Mouse (Mus musculus) hindbrain, embryonic 14.5 days (tissue): ENCODE data around the gene Ptma. TPM values are rescaled to one million over a fixed set of nuclear protein-coding genes. Genes with fewer than 3 reads are reported as not detected.

Source experiments
- ATAC-seq: fragments of 200-750 bp; cut with Nextera tagmentation; 2 replicates; pipeline ENCODE4 v1.8.0; 2017; ENCODE audit warnings: moderate number of reproducible peaks, mild to moderate bottlenecking, moderate TSS enrichment, moderate library complexity; ENCODE audit not compliant: low FRiP score
- DNase-seq: peaks from one replicate; pipeline ENCODE4 v3.0.0-alpha.2; 2015; ENCODE audit warnings: low spot score
- H3K27ac ChIP-seq: fragments of 300-500 bp; sonication (generic); 2 replicates; pipeline ENCODE4 v1.5.1; 2014; ENCODE audit warnings: mild to moderate bottlenecking, moderate library complexity
- H3K27me3 ChIP-seq: fragments of 300-500 bp; sonication (generic); 2 replicates; pipeline ENCODE4 v1.6.1; 2014; ENCODE audit warnings: mild to moderate bottlenecking, low read length, mixed read lengths; ENCODE audit not compliant: control insufficient read depth, insufficient read depth
- H3K36me3 ChIP-seq: fragments of 300-500 bp; sonication (generic); replicated peaks from 2 replicates; pipeline ENCODE4 v1.6.1; 2014; ENCODE audit not compliant: control insufficient read depth, insufficient read depth
- H3K4me1 ChIP-seq: fragments of 300-500 bp; sonication (generic); replicated peaks from 2 replicates; pipeline ENCODE4 v1.6.1; 2014; ENCODE audit warnings: antibody characterized with exemption, low read length, mixed read lengths; ENCODE audit not compliant: control insufficient read depth, insufficient read depth
- H3K4me2 ChIP-seq: fragments of 300-500 bp; sonication (generic); replicated peaks from 2 replicates; pipeline ENCODE4 v1.6.1; 2014; ENCODE audit warnings: mild to moderate bottlenecking, moderate library complexity
- H3K4me3 ChIP-seq: fragments of 300-500 bp; sonication (generic); replicated peaks from 2 replicates; pipeline ENCODE4 v1.5.1; 2014; ENCODE audit warnings: mild to moderate bottlenecking, low read length
- H3K9ac ChIP-seq: fragments of 300-500 bp; sonication (generic); 2 replicates; pipeline ENCODE4 v1.6.1; 2014
- H3K9me3 ChIP-seq: fragments of 300-500 bp; sonication (generic); 2 replicates; pipeline ENCODE4 v1.6.1; 2016; ENCODE audit warnings: low read length; ENCODE audit not compliant: control insufficient read depth
- WGBS: fragments of 180-500 bp; shearing (Covaris S2); extraction: QIAGEN DNeasy Blood & Tissue Kit; methylation state at CpG from one replicate; pipeline ENCODE4 v1.1.7; 2014; 5-methylcytosine and 5-hydroxymethylcytosine counted together
- polyA plus RNA-seq: library from polyadenylated mRNA; unstranded; fragments of >200 nt; fragmentation: Nextera tagmentation; extraction: Ambion mirVana; gene quantifications from 2 replicates; pipeline ENCODE4 v1.2.1, GENCODE M21; 2014

Gene Ptma
- polyA plus RNA-seq, 1 experiment from 2014 or later, result 1,692 TPM

DNA sequence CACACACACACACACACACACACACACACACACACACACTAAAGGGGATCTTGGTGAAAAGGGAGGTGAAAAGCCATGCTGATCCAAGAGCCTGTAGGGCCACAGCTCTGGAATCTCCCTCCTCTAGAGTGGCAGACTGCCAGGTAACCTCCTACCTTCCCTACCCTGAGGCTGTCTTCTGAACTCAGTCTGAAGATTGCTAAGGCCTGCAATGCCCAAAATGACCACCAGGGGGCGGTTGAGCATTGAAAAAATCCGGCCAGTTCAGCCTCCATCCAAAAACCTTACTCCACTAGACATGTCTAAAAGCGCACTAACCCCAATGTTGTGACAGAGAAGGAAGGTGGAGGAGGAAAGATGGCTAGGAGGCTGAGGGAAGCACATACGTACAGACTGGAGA, 25.0 kb upstream of the Ptma start:
- H3K27me3 ChIP-seq, result no peaks in the 10 kb centered on the region
- 0% methylated on average over 4 of the region's 4 CpGs for WGBS
- H3K27ac ChIP-seq, result 0 out of 2 replicates have a peak overlapping the region, but pooled peaks have one; percentile 35
- H3K9me3 ChIP-seq, result no peaks in the 10 kb centered on the region
- no peak overlapping the region for H3K9ac ChIP-seq
- ATAC-seq, result no peak
- H3K4me2 ChIP-seq, result 0 out of 2 replicates have a peak overlapping the region, but pooled peaks have one; percentile 68
- H3K4me3 ChIP-seq, result no peak overlapping the region
- peak; percentile 95 for DNase-seq
- no peaks in the 10 kb centered on the region for H3K36me3 ChIP-seq
- peaks cover 36% of the 10 kb centered on the region for H3K4me1 ChIP-seq

DNA sequence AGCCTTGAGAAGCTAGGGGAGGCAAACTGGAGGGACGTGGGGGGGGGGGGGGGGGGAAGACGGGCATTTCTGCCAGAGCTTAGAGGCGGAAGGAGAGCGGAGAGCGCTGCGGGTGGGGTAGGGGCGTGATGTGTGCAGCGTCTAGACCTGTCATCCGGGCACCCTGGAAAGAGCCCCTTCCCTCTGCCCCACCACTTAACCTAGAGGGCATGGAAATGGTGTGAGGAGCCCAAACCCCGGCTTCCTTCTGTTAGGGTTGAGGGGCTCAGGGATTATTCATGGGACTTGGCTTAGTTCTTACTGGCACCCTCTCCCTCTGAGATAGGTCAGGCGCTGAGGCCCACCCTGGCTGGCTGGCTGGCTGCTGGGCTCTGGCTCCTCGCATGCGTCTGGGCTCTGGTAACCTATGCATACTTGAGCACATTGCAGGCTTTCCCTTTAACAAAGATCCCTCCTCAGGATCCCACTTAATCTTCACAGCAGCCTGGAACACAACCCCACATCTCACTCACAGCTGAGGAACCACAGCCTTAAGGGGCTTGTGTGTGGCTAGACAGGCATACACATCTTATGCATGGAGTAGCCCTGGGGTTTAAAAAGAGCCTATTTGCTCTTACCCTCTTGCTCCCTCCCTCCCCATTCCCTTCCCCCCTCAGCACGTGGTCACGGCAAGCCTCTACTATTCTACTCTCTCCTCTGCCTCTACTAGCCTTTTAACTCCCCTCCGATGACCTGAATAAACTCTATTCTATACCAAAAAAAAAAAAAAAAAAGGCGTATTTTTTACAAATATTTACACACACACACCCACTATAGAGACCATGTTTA, 24.1 kb upstream of the Ptma start:
- H3K4me1 ChIP-seq, result peaks cover 39% of the 10 kb centered on the region
- WGBS, result 20% methylated on average over 16 of the region's 17 CpGs
- peak overlapping the region; percentile 97; the same call in 1 of the 2 replicates for H3K27ac ChIP-seq
- DNase-seq (no peak), ATAC-seq (no peak)
- H3K9ac ChIP-seq, result peak overlapping the region; percentile 21; the same call in 1 of the 2 replicates
- H3K9me3 ChIP-seq, result no peaks in the 10 kb centered on the region
- peak overlapping the region; percentile 68; the same call in 1 of the 2 replicates for H3K4me2 ChIP-seq
- no peaks in the 10 kb centered on the region for H3K27me3 ChIP-seq
- H3K4me3 ChIP-seq, result no peak overlapping the region
- no peaks in the 10 kb centered on the region for H3K36me3 ChIP-seq

DNA sequence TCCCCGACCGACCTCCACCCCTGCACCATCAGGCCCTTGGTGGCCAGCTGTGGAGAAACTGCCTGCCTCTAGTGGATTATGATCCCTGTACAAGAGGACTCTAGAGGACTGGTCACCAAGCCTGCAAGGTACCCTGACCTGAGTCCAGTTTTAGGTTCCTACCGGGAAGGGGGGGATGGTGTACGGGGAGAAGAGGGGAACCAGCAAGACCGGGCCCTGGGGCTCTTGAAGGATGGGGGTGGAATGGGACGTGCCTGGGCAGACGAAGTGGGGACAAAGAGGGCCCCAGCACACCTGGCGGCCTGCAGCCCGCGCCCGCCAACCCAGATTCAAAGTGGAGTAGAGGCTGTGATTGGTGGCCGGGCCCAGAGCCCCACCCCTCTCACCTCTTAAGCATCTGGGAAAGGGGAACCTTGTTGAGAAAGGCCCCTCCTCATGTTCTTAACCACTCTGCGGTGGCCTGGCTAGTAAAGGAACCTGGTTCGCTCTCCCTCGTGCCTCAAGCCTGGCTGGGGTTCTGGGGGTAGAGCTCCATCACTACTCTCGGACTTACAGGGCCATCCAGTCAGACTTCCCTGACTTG, 23.3 kb upstream of the Ptma start:
- Histone ChIP-seq H3K27ac (peak overlapping the region; percentile 97), H3K4me2 (peak overlapping the region; percentile 68), H3K4me3 (peak overlapping the region; percentile 45), H3K9ac (peak overlapping the region; percentile 82), H3K27me3 (no peaks in the 10 kb centered on the region), H3K36me3 (no peaks in the 10 kb centered on the region), H3K4me1 (peaks cover 39% of the 10 kb centered on the region), H3K9me3 (no peaks in the 10 kb centered on the region)
- ATAC-seq, result no peak
- DNase-seq, result no peak
- WGBS, result 17% methylated on average over 16 of the region's 16 CpGs

DNA sequence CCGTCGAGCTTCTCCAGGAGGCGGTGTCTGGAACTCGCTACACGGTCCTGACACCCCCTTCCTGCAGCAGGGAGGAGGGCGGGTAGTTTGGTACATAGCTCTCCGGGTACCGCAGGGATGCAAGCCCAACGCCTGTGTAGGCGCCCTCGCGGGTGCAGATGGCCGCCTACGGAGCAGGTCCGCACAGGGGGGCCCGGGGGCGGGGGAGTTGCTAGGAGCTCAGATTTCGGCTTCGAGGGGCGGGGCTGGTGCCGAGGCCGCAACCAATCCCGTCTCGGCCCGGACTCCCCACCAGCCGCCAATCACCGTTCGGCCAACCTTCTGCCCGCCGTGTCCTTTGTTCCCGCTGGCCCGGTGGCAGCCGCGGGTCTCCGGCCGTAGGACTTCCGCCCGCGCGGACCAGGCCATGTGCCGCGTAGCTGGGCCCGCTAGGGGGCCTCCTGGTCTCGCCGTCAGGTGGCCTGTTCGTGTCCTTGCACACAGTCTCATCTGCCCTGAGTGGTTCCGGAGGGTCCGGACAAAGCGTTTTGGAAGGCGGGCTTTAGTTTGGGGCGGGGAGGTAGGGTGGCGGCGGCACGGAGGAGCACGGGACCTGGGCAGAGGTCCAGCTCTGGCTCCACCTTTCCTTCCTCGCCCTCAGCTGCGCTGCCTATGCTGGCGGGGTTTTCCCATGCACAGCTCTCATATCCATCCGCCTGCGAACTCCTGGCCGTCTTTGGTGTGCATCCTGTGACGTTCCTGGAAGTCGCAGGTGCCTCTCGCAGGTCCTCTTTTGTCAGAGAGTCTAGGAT, 22.4 kb upstream of the Ptma start:
- peak overlapping the region; percentile 45 for H3K4me3 ChIP-seq
- no peaks in the 10 kb centered on the region for H3K36me3 ChIP-seq
- H3K9ac ChIP-seq, result peak overlapping the region; percentile 82
- under 1% methylated on average over 64 of the region's 64 CpGs for WGBS
- peak; percentile 89 for DNase-seq
- H3K4me2 ChIP-seq, result peak overlapping the region; percentile 68
- H3K27ac ChIP-seq, result peak overlapping the region; percentile 97
- H3K9me3 ChIP-seq, result no peaks in the 10 kb centered on the region
- peaks cover 39% of the 10 kb centered on the region for H3K4me1 ChIP-seq
- ATAC-seq, result peak; percentile 91
- H3K27me3 ChIP-seq, result no peaks in the 10 kb centered on the region

DNA sequence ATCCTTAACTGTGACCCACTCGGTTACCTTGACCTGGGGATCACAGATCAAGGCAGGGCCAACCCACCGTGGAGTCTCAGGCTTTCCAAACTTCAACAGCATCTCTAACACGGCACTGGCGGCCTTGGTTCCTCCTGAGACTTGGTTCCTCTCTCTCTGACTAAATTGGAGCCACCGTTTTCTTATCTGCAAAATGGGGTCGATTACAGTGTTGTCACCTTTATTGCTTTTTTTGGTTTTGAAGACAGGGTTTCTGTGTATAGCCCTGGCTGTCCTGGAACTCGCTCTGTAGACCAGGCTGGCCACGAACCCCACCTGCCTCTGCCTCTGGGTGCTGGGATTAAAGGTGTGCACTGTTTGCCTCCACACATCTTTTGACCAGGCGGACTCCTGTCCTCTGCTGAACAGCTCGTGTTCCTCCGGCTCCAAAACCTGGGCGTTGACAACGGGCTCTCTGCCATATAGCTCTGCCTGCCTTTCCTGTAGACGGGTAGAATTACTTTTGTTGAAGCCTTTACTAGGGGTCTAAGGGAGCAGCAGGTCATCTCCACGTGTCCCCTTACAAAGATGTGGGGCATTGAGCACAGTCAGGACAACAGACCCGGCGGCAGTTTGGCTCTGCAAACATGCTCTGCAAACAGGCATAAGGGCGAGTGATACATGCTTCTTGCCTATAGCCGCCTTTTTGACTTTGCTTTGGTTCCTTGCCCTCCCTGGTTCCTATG, 21.7 kb upstream of the Ptma start:
- no peak for ATAC-seq
- DNase-seq, result no peak
- Histone ChIP-seq H3K27ac (peak overlapping the region; percentile 97), H3K9me3 (no peaks in the 10 kb centered on the region), H3K36me3 (no peaks in the 10 kb centered on the region), H3K4me3 (peak overlapping the region; percentile 45), H3K4me2 (peak overlapping the region; percentile 68), H3K27me3 (no peaks in the 10 kb centered on the region), H3K4me1 (peaks cover 39% of the 10 kb centered on the region), H3K9ac (peak overlapping the region; percentile 82)
- WGBS, result 17% methylated on average over 19 of the region's 19 CpGs

DNA sequence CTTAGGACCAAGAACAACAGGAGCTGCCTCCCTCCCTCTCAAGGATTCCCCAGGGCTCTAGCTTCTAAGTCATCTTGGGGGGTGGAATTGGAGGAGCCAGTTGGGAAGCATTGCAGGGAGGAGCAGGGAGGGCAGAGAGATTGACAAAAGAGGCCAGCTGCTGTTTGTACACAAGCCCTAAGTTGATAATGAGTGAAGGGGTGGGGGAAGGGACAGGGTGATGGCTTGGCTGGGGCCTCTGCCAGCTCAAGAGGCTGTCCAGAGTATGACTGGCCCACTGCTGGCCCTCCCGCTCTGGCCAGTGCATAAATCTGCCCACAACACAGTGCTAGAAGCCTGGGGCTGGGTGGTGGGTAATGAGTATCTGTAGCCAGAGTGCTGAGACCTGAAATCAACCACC, 21.1 kb upstream of the Ptma start:
- ATAC-seq (no peak), DNase-seq (no peak)
- Histone ChIP-seq H3K9ac (peak overlapping the region; percentile 82), H3K4me3 (no peak overlapping the region), H3K27ac (peak overlapping the region; percentile 97), H3K9me3 (no peaks in the 10 kb centered on the region), H3K27me3 (no peaks in the 10 kb centered on the region), H3K4me1 (peaks cover 39% of the 10 kb centered on the region), H3K36me3 (no peaks in the 10 kb centered on the region), H3K4me2 (peak overlapping the region; percentile 68)
- WGBS, result 39% methylated on average over 1 of the region's 1 CpGs

DNA sequence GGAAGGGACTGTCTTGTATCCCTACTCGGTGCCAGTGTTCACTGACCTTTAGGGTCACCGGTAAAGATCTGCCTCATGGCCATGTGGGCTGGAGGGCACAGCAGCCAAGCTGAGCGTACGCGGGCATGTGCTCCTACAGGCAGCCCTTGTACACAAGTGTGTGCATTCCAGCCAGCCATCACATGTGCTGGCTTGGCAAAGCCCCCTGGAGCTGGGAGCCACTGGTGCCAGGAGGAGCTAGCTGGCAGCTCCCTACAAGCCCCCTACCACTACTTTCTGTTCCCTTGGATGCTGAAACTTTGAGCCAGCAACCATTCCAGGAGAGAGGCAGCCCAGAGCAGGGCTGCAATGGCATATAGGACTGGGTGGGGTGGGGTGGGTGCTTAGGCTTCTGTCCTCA, 20.1 kb upstream of the Ptma start:
- no peaks in the 10 kb centered on the region for H3K27me3 ChIP-seq
- peaks cover 42% of the 10 kb centered on the region for H3K4me1 ChIP-seq
- no peaks in the 10 kb centered on the region for H3K36me3 ChIP-seq
- peak overlapping the region; percentile 60; the same call in 1 of the 2 replicates for H3K27ac ChIP-seq
- DNase-seq (no peak), ATAC-seq (no peak)
- H3K9ac ChIP-seq, result no peak overlapping the region
- H3K9me3 ChIP-seq, result no peaks in the 10 kb centered on the region
- no peak overlapping the region for H3K4me3 ChIP-seq
- no peak overlapping the region for H3K4me2 ChIP-seq
- 76% methylated on average over 5 of the region's 5 CpGs for WGBS

DNA sequence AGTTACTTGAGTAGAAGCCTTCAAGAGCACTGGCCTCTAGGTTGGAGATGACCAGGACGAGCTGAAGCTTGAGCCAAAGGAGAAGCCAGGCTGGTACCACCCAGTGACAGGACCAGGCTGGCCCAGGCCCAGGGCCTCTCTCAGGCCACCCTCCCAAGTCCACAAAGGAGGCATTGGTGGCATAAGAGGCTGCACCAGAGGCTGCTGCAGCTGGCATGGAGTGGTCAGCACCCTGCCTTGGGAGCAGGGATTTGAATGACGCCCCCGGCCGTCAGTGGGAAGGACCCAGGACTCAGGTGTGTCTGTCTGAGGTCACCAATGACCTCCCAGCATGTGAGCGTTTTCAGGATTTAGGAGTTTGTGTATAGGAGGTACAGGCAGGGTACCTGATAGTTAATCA, 18.7 kb upstream of the Ptma start:
- Histone ChIP-seq H3K27ac (no peak overlapping the region), H3K36me3 (no peaks in the 10 kb centered on the region), H3K27me3 (no peaks in the 10 kb centered on the region), H3K9me3 (no peaks in the 10 kb centered on the region), H3K4me1 (peaks cover 35% of the 10 kb centered on the region), H3K4me2 (no peak overlapping the region), H3K4me3 (no peak overlapping the region), H3K9ac (no peak overlapping the region)
- 93% methylated on average over 5 of the region's 5 CpGs for WGBS
- ATAC-seq (no peak), DNase-seq (no peak)
